Mouse (Mus musculus) olfactory bulb, adult 2 months (tissue): ENCODE measurements around the gene Mmp25.

ENCODE experiments used
- CTCF ChIP-seq: fragments of 200-500 bp; IDR thresholded peaks from 2 replicates; pipeline ENCODE4 v1.5.1; 2012; ENCODE audit warnings: low read depth, mild to moderate bottlenecking, low read length, moderate library complexity; ENCODE audit not compliant: insufficient read depth
- POLR2A ChIP-seq: fragments of 200-500 bp; IDR thresholded peaks from 2 replicates; pipeline ENCODE4 v1.6.1; 2012; ENCODE audit warnings: mild to moderate bottlenecking, low read depth, low read length, moderate library complexity; ENCODE audit not compliant: insufficient read depth

DNA sequence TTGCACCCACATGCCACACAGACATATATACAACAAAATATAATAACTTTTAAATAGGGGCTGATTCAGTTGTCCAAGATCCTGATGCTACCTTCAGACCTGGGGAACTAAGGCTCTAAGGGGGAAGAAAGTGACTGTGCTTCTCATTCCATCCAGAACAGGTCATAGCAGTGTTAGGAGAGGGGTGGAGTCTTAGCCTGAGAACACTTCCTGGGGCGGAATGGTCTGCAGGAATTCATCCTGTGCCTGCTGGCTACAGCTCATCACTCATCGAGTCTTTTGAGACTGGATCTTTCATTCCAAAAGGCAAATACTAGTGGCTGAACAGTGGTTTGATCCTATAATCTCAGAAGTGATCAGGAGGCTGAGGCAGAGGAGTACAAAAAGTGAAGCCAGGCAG, 57.8 kb downstream of the Mmp25 start:
- TF ChIP-seq POLR2A (no peak), CTCF (no peak)
